Mouse (Mus musculus) frontal cortex, adult (tissue): ENCODE data around the gene Homer2.

Experiments
- ATAC-seq: cut with Nextera tagmentation; 2 replicates; pipeline ENCODE4 v1.9.2; 2017; ENCODE audit warnings: mild to moderate bottlenecking, moderate library complexity, mixed read lengths; ENCODE audit not compliant: low TSS enrichment

Gene Homer2

DNA sequence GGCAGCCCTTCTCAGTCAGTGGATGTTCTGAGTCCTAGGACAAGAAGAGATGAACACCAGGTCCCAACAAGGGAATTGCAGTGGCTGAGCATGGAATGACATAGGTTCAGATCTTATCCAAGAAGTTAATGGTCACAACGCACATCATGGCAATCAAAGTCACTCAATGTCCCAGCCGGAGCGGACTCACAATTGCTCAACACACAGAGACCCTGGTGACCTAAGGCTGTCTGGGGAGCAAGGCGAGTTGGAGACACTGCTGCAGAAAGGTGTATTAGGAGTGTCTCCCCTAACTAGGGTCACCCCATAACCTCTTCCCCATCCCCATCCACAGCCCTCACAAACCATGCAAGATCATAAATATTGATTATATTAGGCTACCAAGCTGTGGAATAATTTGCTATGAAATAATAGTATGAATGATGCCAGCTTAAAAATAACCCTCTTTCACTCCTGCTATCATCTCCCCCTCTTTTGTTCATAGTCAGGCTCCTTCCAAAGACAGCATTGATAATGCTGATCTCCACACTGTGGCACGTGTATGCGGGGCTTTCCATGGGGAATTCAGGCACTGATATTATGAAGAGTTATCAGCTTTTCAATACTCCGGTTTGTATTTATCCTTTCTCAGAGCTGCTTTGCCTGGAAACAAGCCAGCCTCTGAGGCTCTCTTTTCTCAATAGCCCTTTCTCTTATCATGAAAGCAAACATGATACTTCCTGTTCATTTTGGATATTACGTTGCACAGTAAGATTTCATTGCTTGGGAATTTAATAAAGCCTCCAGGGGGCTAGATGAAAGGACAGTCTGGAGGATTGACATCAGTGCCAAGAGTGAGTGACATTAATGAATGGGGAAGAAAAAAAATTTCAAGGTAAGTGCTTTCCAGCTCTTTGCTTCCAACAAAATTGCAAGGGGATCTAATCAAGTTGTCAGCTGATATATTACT is 147.0 kb downstream of the Homer2 start:
- no peak for ATAC-seq

DNA sequence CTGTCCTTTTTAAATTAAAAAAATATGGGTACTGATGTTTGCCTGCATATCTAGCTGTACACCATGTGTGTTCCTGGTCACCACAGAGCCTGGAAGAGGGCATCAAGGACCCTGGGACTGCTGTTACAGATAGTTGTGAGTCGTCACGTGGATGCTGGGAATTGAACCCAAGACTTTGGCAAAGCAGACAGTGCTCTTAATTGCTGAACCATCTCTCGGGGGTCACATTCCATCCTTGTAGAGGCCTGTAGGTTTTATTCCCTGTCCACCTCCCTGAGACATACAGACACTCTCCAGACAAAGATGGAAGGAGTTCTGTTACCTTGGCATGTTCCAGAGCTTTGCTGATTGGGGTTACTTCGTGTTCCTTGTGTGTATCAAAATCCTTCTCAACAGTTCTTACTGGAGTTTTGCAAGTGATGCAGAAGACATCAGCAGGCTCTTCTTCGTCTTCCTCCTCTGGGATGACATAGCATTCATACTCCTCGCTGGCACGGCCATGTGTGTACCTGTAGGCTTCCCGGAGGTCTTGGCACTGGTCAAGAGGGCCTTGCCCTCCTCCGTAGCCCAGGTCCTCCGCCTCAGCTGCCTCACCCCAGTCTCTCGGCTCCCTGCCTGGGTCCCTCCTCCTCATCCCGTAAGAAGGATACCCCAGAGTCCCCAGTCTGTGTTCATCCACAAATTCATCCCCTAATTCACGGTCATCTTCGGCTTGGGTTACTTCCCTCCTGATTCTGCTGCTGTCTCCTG is 147.9 kb downstream of the Homer2 start:
- no peak for ATAC-seq

DNA sequence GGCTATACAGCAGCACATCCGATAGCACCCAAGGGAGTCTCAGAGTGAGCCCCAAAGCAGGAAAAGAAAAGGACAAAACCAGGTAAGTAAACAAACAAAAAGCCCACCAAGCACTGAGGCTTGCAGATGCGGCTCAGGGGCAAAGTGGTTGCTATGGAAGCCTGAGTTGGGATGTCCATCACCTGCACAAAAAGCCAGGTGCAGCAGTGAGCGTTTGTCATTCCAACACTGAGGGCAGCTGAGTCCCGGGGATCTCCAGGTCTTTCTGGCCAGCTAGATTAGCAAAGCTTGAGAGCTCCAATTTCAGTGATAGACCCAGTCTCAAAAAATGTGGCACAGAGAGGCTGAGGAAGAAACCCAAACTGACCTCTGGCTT is 149.4 kb downstream of the Homer2 start:
- no peak for ATAC-seq

DNA sequence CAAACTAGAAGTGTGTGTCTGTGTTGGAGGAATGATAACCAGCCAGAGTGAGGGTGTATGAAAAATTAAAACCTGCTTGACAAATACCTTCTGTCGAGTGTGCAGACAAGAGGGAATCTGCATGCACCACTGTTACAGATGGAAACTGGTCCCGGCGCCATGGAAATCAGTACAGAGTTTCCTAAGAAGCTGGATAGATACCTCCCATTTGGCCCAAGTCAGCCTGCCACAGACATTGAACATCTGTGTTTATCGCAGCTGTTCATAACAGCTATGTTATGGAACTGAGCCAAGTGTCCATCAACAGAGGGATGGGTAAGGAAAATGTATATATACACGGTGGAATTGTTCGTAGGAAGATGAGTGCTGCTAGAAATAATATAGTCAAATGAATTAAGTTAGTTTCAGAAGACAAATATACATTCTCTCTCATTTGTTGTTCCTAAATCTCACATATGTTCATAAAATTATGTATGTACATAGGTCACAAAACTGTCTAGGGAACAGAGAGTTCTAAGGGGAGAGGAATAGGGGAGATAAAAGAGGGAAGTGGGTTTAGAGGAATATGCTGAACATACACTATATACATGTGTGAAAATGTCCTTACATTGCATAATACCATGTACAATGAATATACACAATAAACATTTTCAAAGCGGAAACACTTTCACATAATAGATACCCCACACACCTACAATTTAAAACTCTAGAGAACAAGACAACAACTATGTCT is 149.9 kb downstream of the Homer2 start:
- no peak for ATAC-seq

GRCm38 (mm10) chr7:81556839-81557238 is 150.5 kb downstream of the Homer2 start:
- ATAC-seq = no peak

DNA sequence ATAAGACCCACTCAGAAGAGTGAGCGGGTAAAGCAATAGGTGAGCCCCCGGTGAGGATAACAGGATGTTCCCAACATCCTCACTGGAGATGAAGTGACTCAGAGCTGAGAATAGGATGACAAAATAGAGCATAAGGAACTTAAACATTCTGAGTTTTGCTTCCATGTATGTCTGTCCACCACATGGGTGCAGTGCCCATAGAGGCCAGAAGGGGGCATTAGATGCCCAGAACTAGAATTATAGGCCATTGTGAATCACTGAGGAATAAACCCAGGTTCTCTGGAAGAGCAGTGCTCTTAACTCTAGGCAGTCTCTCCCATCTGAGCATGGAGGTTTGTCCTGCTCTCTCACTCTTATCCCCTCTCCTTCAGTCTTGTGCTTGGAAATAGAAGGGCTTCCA is 153.0 kb downstream of the Homer2 start:
- ATAC-seq = no peak

- no peak for ATAC-seq
Observed at GRCm38 (mm10) chr7:81553589-81553988, 153.7 kb downstream of the Homer2 start.
